Mouse (Mus musculus) CD4-positive, CD25-positive, alpha-beta regulatory T cell (primary cell): ENCODE results near the gene Cadm3. TPM values are rescaled to one million over a fixed set of nuclear protein-coding genes. Genes with fewer than 3 reads are reported as not detected.

ENCODE experiments used
- polyA plus RNA-seq: library from polyadenylated mRNA; unstranded; fragments of 100-300 nt; shearing (Covaris generic); gene quantifications from one replicate; pipeline ENCODE4 v1.2.1, GENCODE M21; 2017

Cadm3 gene
- polyA plus RNA-seq, result 0.12 TPM

DNA sequence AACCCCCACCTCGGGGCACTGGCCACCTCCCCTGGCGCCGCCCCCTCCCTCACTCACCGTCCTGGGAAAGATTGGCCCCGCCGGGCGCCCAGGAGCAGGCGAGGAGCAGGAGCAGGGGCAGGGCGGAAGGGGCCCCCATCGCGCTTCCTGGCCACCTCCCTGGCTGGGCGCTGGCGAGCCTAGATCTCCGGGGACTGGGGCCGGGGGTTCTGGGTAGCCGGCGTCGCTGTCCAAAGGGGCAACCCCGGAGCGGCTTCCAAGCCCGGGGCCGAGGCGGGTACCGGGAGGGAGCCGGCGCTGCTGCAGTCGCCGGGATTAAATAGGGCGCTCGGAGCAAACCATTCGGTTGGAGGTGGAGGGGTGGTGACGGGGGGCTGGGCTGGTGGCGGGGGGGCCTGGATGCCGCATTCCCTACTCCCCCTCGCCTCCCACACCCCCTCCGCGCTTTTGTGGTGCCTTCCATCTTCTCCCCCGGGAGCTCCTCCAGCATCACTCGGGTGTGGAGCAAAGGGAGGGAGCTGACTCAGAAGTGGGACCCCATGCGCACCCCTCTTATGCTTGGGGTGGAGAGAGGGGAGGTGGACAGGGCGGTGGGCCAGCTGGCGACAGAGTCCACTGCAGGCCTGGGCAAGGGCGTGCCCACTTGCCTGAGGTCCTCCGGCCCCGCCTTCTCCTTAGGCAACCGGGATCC lies at the start of gene Cadm3:
Gene Cadm3 (minus strand): TSS at position 340 of the 691 bp plus-strand sequence.

GRCm38 (mm10) chr1:173350372-173350957 lies 17.0 kb downstream of the Cadm3 start, which contains the start of gene Aim2:
Gene Aim2 (plus strand): TSS chr1:173350879.

GRCm38 (mm10) chr1:173333312-173334253 lies 33.9 kb downstream of the Cadm3 start, which contains the start of gene Ackr1:
Gene Ackr1 (minus strand): TSS chr1:173333750.

Other genes starting within 250 kb of the Cadm3 start
- not detected for gene Olfr1408, start 230.3 kb downstream of the Cadm3 start, polyA plus RNA-seq
- gene Olfr1406, start 177.1 kb downstream of the Cadm3 start, polyA plus RNA-seq, result 0.10 TPM
- not detected for gene Olfr218, start 169.9 kb downstream of the Cadm3 start, polyA plus RNA-seq
- gene Olfr1404, start 155.3 kb downstream of the Cadm3 start, polyA plus RNA-seq, result not detected
- not detected for gene Fcer1a, start 140.5 kb downstream of the Cadm3 start, polyA plus RNA-seq
- not detected for gene Olfr418, start 101.7 kb downstream of the Cadm3 start, polyA plus RNA-seq
- not detected for gene Mptx2, start 89.9 kb downstream of the Cadm3 start, polyA plus RNA-seq
- gene Ackr1, start 33.9 kb downstream of the Cadm3 start, polyA plus RNA-seq, result not detected
- 54.1 TPM for gene Aim2, start 16.8 kb downstream of the Cadm3 start, polyA plus RNA-seq
- 140 TPM for gene Ifi206, start 123.3 kb upstream of the Cadm3 start, polyA plus RNA-seq
- gene Ifi214, start 168.3 kb upstream of the Cadm3 start, polyA plus RNA-seq, result 39.2 TPM
- gene Ifi213, start 231.6 kb upstream of the Cadm3 start, polyA plus RNA-seq, result 107 TPM